Mouse (Mus musculus) layer of hippocampus, adult 11-12 months (tissue): ENCODE results near the gene Btd.

ENCODE experiments used
- DNase-seq: peaks from one replicate; pipeline ENCODE4 v3.0.0; 2022; ENCODE audit warnings: low spot score

Btd gene

GRCm38 (mm10) chr14:31709343-31709742 lies 68.5 kb downstream of the Btd start:
- no peak for DNase-seq

- no peak for DNase-seq
These were observed 74.8 kb downstream of the Btd start for GRCm38 (mm10) chr14:31715669-31716068.

GRCm38 (mm10) chr14:31717360-31717759 lies 76.5 kb downstream of the Btd start:
- no peak for DNase-seq
